Mouse (Mus musculus): ENCODE results near the gene Chdh. TPM values are rescaled to one million over a fixed set of nuclear protein-coding genes. Genes with fewer than 3 reads are reported as not detected.

Gene Chdh
- 0.60 and 0.64 TPM in 2 replicates for polyA plus RNA-seq (2014; fragmentation: Nextera tagmentation; extraction: Ambion mirVana)

DNA sequence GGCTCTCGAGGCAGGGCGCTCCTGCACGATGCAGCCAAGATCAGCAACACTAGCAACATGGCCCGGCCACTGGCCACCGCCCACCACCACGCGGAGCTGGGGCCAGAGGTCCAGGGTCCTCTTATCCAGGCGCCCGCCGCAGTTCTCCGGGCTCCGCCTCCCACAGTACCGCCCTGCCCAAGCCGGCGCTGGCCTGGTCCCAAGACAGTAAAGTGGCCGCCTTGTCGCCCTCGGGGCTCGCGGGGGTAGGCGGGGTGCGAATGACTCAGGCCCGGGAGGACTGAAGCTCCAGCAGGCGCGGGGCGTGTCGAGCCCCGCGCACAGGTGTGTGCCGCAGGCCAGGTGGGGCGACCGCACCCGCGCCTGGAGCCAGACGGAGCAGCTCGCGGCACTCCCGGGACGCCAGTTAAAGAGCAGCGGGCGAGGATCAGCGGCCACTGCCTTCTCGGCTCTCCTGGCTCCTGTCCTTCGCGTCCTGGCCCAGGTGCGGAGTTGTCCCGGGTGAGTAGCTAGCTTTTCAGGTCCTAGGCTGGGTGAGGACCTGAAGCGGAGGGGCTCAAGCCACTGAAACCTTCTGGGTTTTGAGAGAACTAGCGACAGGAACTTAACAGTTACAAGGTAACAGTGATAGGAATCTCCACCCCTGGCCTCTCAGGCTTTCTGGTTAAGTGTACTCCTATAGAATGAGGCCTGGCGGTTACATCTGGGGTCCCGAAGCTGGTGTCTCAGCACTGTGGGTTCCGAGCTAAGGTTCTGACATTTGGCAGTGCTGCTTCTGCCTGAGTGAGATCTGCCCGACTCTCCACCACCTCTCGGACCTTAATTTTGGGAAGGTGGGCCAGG, at the start of gene Chdh, which contains the start of gene Il17rb:
Gene Chdh, plus strand, starts transcription at position 291 of the 843 bp plus-strand sequence.
Gene Il17rb, minus strand, starts transcription at position 164 of the 843 bp plus-strand sequence.
- H3K27me3 ChIP-seq (ENCODE audit: control insufficient read depth, insufficient read depth, low read length): peaks cover 22% of the 10 kb centered on the region
- ATAC-seq (ENCODE audit: low FRiP score) (peak; percentile 57; the same call in 1 of the 2 replicates), DNase-seq (ENCODE audit: low spot score) (no peak)
- peaks cover 10% of the 10 kb centered on the region; the same call in 1 of the 2 replicates for H3K4me1 ChIP-seq (replicated peaks; ENCODE audit: control insufficient read depth, insufficient read depth, low read length)
- H3K36me3 ChIP-seq (replicated peaks; ENCODE audit: control insufficient read depth, insufficient read depth): no peaks in the 10 kb centered on the region
- H3K9ac ChIP-seq: peak within 1 kb of the TSS; percentile 56
- H3K9me3 ChIP-seq (ENCODE audit: control insufficient read depth, low read length): no peaks in the 10 kb centered on the region
- H3K27ac ChIP-seq: no peak within 1 kb of the TSS
- 10% methylated on average over 54 of the region's 54 CpGs for WGBS
- H3K4me2 ChIP-seq (replicated peaks): peak within 1 kb of the TSS; percentile 85
- peak within 1 kb of the TSS; percentile 41 for H3K4me3 ChIP-seq (replicated peaks; ENCODE audit: low read length)

- peaks cover 27% of the 10 kb centered on the region for H3K36me3 ChIP-seq (replicated peaks; ENCODE audit: control insufficient read depth, insufficient read depth)
- H3K27me3 ChIP-seq (ENCODE audit: control insufficient read depth, insufficient read depth, low read length): no peaks in the 10 kb centered on the region
- ATAC-seq (ENCODE audit: low FRiP score): 0 out of 2 replicates have a peak, but pooled peaks have one; percentile 0
- H3K4me1 ChIP-seq (replicated peaks; ENCODE audit: control insufficient read depth, insufficient read depth, low read length): peaks cover 19% of the 10 kb centered on the region
- WGBS: 69% methylated on average over 7 of the region's 7 CpGs
- peak overlapping the region; percentile 53 for H3K4me2 ChIP-seq (replicated peaks)
- DNase-seq (ENCODE audit: low spot score): no peak
- peak overlapping the region; percentile 41 for H3K9ac ChIP-seq
- H3K9me3 ChIP-seq (ENCODE audit: control insufficient read depth, low read length): no peaks in the 10 kb centered on the region
- H3K27ac ChIP-seq: peak overlapping the region; percentile 76
- H3K4me3 ChIP-seq (replicated peaks; ENCODE audit: low read length): peak overlapping the region; percentile 74
These were observed 41.2 kb upstream of the Chdh start for GRCm38 (mm10) chr14:29967611-29968010.

- Histone ChIP-seq H3K36me3 (replicated peaks; ENCODE audit: control insufficient read depth, insufficient read depth) (peaks cover 33% of the 10 kb centered on the region), H3K9me3 (ENCODE audit: control insufficient read depth, low read length) (no peaks in the 10 kb centered on the region), H3K4me3 (replicated peaks; ENCODE audit: low read length) (peak within 1 kb of the TSS; percentile 74), H3K27me3 (ENCODE audit: control insufficient read depth, insufficient read depth, low read length) (no peaks in the 10 kb centered on the region), H3K27ac (peak within 1 kb of the TSS; percentile 86), H3K4me2 (replicated peaks) (peak within 1 kb of the TSS; percentile 88), H3K4me1 (replicated peaks; ENCODE audit: control insufficient read depth, insufficient read depth, low read length) (peaks cover 19% of the 10 kb centered on the region), H3K9ac (peak within 1 kb of the TSS; percentile 92)
- under 1% methylated on average over 49 of the region's 49 CpGs for WGBS
- DNase-seq (ENCODE audit: low spot score) (peak; percentile 99), ATAC-seq (ENCODE audit: low FRiP score) (peak; percentile 100)
These were observed 40.6 kb upstream of the Chdh start, which contains the start of gene Selenok for GRCm38 (mm10) chr14:29968075-29968821. Gene Selenok (plus strand): TSS chr14:29968308.

- Histone ChIP-seq H3K4me3 (replicated peaks; ENCODE audit: low read length) (no peak overlapping the region), H3K27me3 (ENCODE audit: control insufficient read depth, insufficient read depth, low read length) (no peaks in the 10 kb centered on the region), H3K4me1 (replicated peaks; ENCODE audit: control insufficient read depth, insufficient read depth, low read length) (peaks cover 19% of the 10 kb centered on the region), H3K27ac (no peak overlapping the region), H3K4me2 (replicated peaks) (no peak overlapping the region), H3K9me3 (ENCODE audit: control insufficient read depth, low read length) (no peaks in the 10 kb centered on the region), H3K9ac (no peak overlapping the region), H3K36me3 (replicated peaks; ENCODE audit: control insufficient read depth, insufficient read depth) (peaks cover 56% of the 10 kb centered on the region)
- ATAC-seq (ENCODE audit: low FRiP score) (no peak), DNase-seq (ENCODE audit: low spot score) (no peak)
- WGBS: 97% methylated on average over 7 of the region's 7 CpGs
These were observed 37.4 kb upstream of the Chdh start for GRCm38 (mm10) chr14:29971446-29971845.

DNA sequence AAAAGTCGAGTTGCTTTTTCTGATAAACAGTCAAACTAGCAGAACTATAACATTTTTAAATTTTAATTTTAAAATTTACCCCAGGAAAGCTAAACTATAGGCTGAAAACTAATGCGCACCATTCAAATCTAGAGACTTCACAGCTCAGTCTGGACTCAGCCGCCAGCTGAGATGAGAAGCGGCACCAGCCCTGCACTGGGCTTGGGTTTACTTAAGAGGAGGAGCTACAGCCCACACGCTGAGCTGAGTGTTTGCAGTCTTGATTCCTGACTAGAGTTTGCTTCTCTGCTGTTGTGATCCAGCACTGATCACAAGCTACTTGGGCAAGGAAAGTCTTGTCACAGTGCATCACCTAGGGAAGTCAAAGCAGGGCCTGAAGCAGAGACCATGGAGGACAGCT, 36.8 kb upstream of the Chdh start:
- no peak overlapping the region for H3K9ac ChIP-seq
- no peak for ATAC-seq (ENCODE audit: low FRiP score)
- 86% methylated on average over 5 of the region's 5 CpGs for WGBS
- DNase-seq (ENCODE audit: low spot score): no peak
- H3K4me3 ChIP-seq (replicated peaks; ENCODE audit: low read length): no peak overlapping the region
- peaks cover 56% of the 10 kb centered on the region for H3K36me3 ChIP-seq (replicated peaks; ENCODE audit: control insufficient read depth, insufficient read depth)
- no peaks in the 10 kb centered on the region for H3K9me3 ChIP-seq (ENCODE audit: control insufficient read depth, low read length)
- peaks cover 19% of the 10 kb centered on the region for H3K4me1 ChIP-seq (replicated peaks; ENCODE audit: control insufficient read depth, insufficient read depth, low read length)
- H3K4me2 ChIP-seq (replicated peaks): no peak overlapping the region
- H3K27me3 ChIP-seq (ENCODE audit: control insufficient read depth, insufficient read depth, low read length): no peaks in the 10 kb centered on the region
- no peak overlapping the region for H3K27ac ChIP-seq

GRCm38 (mm10) chr14:29976927-29977326, 31.9 kb upstream of the Chdh start:
- ATAC-seq (ENCODE audit: low FRiP score) (no peak), DNase-seq (ENCODE audit: low spot score) (no peak)
- no peak overlapping the region for H3K4me2 ChIP-seq (replicated peaks)
- peaks cover 10% of the 10 kb centered on the region for H3K4me1 ChIP-seq (replicated peaks; ENCODE audit: control insufficient read depth, insufficient read depth, low read length)
- H3K4me3 ChIP-seq (replicated peaks; ENCODE audit: low read length): no peak overlapping the region
- H3K36me3 ChIP-seq (replicated peaks; ENCODE audit: control insufficient read depth, insufficient read depth): peaks cover 59% of the 10 kb centered on the region
- H3K27me3 ChIP-seq (ENCODE audit: control insufficient read depth, insufficient read depth, low read length): no peaks in the 10 kb centered on the region
- 96% methylated on average over 6 of the region's 6 CpGs for WGBS
- H3K27ac ChIP-seq: no peak overlapping the region
- H3K9me3 ChIP-seq (ENCODE audit: control insufficient read depth, low read length): no peaks in the 10 kb centered on the region
- no peak overlapping the region for H3K9ac ChIP-seq

- Histone ChIP-seq H3K27me3 (ENCODE audit: control insufficient read depth, insufficient read depth, low read length) (no peaks in the 10 kb centered on the region), H3K4me1 (replicated peaks; ENCODE audit: control insufficient read depth, insufficient read depth, low read length) (peaks cover 10% of the 10 kb centered on the region), H3K9ac (peak within 1 kb of the TSS; percentile 83), H3K4me3 (replicated peaks; ENCODE audit: low read length) (peak within 1 kb of the TSS; percentile 68), H3K9me3 (ENCODE audit: control insufficient read depth, low read length) (no peaks in the 10 kb centered on the region), H3K27ac (peak within 1 kb of the TSS; percentile 89), H3K36me3 (replicated peaks; ENCODE audit: control insufficient read depth, insufficient read depth) (peaks cover 59% of the 10 kb centered on the region), H3K4me2 (replicated peaks) (peak within 1 kb of the TSS; percentile 71)
- peak; percentile 90 for DNase-seq (ENCODE audit: low spot score)
- ATAC-seq (ENCODE audit: low FRiP score): peak; percentile 94
- 3% methylated on average over 44 of the region's 44 CpGs for WGBS
These were observed 30.3 kb upstream of the Chdh start, which contains the start of gene Actr8 for GRCm38 (mm10) chr14:29978254-29979204. Gene Actr8 (plus strand): TSS chr14:29978337.

DNA sequence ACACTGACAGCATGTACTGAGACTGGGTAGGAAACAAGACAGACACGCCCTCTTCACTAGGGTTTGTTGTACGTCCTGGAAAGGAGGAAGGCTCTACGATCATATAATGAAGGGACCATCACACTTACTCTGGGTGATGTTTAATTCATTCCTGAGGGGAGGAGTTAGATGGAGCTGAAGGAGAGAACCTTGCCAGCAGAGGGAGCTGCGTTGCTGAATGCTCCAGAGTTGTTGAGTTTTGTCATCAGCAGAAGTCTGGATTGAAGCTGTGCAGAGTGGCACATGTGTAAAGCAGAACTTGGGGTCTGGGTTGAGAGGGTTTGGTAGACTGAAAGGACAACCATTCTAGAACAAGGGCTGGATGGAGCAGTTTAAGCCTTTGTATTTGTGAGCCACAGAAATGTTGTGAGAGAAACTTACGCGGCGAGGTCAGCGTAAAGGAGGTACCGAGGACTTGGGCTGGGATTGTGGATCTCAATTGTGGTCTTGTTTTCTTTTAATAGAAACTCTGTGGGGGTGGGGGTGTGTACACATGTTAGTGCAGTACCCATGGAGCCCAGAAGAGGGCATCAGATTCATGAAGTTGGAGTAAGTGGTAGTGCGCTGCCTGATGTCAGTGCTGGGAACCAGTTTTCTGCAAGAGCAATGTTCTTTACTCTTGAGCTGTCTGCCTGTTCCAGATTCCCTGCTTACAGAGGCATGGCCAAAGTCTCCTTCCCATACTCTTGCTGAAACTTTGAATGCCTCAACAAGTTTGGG, 28.2 kb upstream of the Chdh start:
- no peak overlapping the region for H3K4me3 ChIP-seq (replicated peaks; ENCODE audit: low read length)
- no peak overlapping the region for H3K9ac ChIP-seq
- WGBS: 96% methylated on average over 10 of the region's 10 CpGs
- no peak for DNase-seq (ENCODE audit: low spot score)
- H3K27ac ChIP-seq: no peak overlapping the region
- no peak for ATAC-seq (ENCODE audit: low FRiP score)
- H3K27me3 ChIP-seq (ENCODE audit: control insufficient read depth, insufficient read depth, low read length): no peaks in the 10 kb centered on the region
- no peak overlapping the region for H3K4me2 ChIP-seq (replicated peaks)
- H3K9me3 ChIP-seq (ENCODE audit: control insufficient read depth, low read length): no peaks in the 10 kb centered on the region
- peaks cover 10% of the 10 kb centered on the region for H3K4me1 ChIP-seq (replicated peaks; ENCODE audit: control insufficient read depth, insufficient read depth, low read length)
- H3K36me3 ChIP-seq (replicated peaks; ENCODE audit: control insufficient read depth, insufficient read depth): peaks cover 60% of the 10 kb centered on the region

All from hindbrain, embryonic 14.5 days (tissue).